Mouse (Mus musculus): Measurements from ENCODE around the gene Twsg1. TPM values are rescaled to one million over a fixed set of nuclear protein-coding genes. Genes with fewer than 3 reads are reported as not detected.
A peak's percentile ranks its signal among the peaks of the same experiment; 100 is the strongest.

Gene Twsg1
- polyA plus RNA-seq, 1 experiment from 2014 or later, result 87.5 TPM

GRCm38 (mm10) chr17:65873834-65874233, 77.2 kb downstream of the Twsg1 start:
- Histone ChIP-seq H3K4me1 (peaks cover 14% of the 10 kb centered on the region), H3K27ac (no peak overlapping the region), H3K36me3 (replicated peaks) (0 out of 2 replicates have a peak, but pooled peaks cover 5% of the 10 kb centered on the region), H3K4me3 (no peak overlapping the region), H3K27me3 (ENCODE audit: poor library complexity, severe bottlenecking) (no peaks in the 10 kb centered on the region), H3K9me3 (no peaks in the 10 kb centered on the region)
- no peak for DNase-seq (ENCODE audit: extremely low spot score, low spot score)
- WGBS, result 92% methylated on average over 11 of the region's 11 CpGs

GRCm38 (mm10) chr17:65873156-65873555, 77.9 kb downstream of the Twsg1 start:
- 85% methylated on average over 4 of the region's 4 CpGs for WGBS
- Histone ChIP-seq H3K9me3 (no peaks in the 10 kb centered on the region), H3K27me3 (ENCODE audit: poor library complexity, severe bottlenecking) (no peaks in the 10 kb centered on the region), H3K36me3 (replicated peaks) (no peaks in the 10 kb centered on the region), H3K4me1 (peaks cover 14% of the 10 kb centered on the region), H3K4me3 (no peak overlapping the region), H3K27ac (no peak overlapping the region)
- DNase-seq (ENCODE audit: extremely low spot score, low spot score), result no peak

- peaks cover 14% of the 10 kb centered on the region for H3K4me1 ChIP-seq
- no peaks in the 10 kb centered on the region for H3K27me3 ChIP-seq (ENCODE audit: poor library complexity, severe bottlenecking)
- H3K4me3 ChIP-seq, result no peak overlapping the region
- no peak overlapping the region for H3K27ac ChIP-seq
- H3K9me3 ChIP-seq, result no peaks in the 10 kb centered on the region
- H3K36me3 ChIP-seq (replicated peaks), result peaks cover under 1% of the 10 kb centered on the region; the same call in 1 of the 2 replicates
- DNase-seq (ENCODE audit: extremely low spot score, low spot score), result peak; percentile 56
- WGBS, result 28% methylated on average over 6 of the region's 6 CpGs
These were observed 78.4 kb downstream of the Twsg1 start for GRCm38 (mm10) chr17:65872652-65873051.

GRCm38 (mm10) chr17:65872051-65872450, 79.0 kb downstream of the Twsg1 start:
- DNase-seq (ENCODE audit: extremely low spot score, low spot score), result no peak
- H3K36me3 ChIP-seq (replicated peaks), result peaks cover 6% of the 10 kb centered on the region
- 79% methylated on average over 6 of the region's 6 CpGs for WGBS
- H3K27ac ChIP-seq, result no peak overlapping the region
- H3K4me1 ChIP-seq, result peaks cover 14% of the 10 kb centered on the region
- H3K27me3 ChIP-seq (ENCODE audit: poor library complexity, severe bottlenecking), result no peaks in the 10 kb centered on the region
- no peaks in the 10 kb centered on the region for H3K9me3 ChIP-seq
- H3K4me3 ChIP-seq, result no peak overlapping the region

Other genes with a start within 250 kb of the Twsg1 start
- 58.6 and 64.7 TPM in 2 replicates for gene Rab31, start 178.5 kb downstream of the Twsg1 start, polyA plus RNA-seq (2016; fragmentation: Nextera tagmentation; extraction: Ambion mirVana)
- gene Ppp4r1, start 168.7 kb downstream of the Twsg1 start, polyA plus RNA-seq (2016; fragmentation: Nextera tagmentation; extraction: Ambion mirVana), result 61.5 and 66.0 TPM in 2 replicates
- 48.6 and 50.0 TPM in 2 replicates for gene Ralbp1, start 65.4 kb downstream of the Twsg1 start, polyA plus RNA-seq (2016; fragmentation: Nextera tagmentation; extraction: Ambion mirVana)
- 11.7 and 14.6 TPM in 2 replicates for gene Ankrd12, start 125.9 kb upstream of the Twsg1 start, polyA plus RNA-seq (2016; fragmentation: Nextera tagmentation; extraction: Ambion mirVana)
- gene Ndufv2, start 150.3 kb upstream of the Twsg1 start, polyA plus RNA-seq (2016; fragmentation: Nextera tagmentation; extraction: Ambion mirVana), result 325 and 337 TPM in 2 replicates
- gene Washc1, start 160.3 kb upstream of the Twsg1 start, polyA plus RNA-seq (2016; fragmentation: Nextera tagmentation; extraction: Ambion mirVana), result 31.6 and 31.8 TPM in 2 replicates
- 35.1 and 37.8 TPM in 2 replicates for gene Ddx11, start 172.3 kb upstream of the Twsg1 start, polyA plus RNA-seq (2016; fragmentation: Nextera tagmentation; extraction: Ambion mirVana)

Measured in forebrain, embryonic 10.5 days (tissue).